Mouse (Mus musculus) testis, postnatal 14 days (tissue): ENCODE measurements around the gene Sh3gl1.

Source experiments
- DNase-seq: peaks from one replicate; pipeline ENCODE4 v3.0.0; 2021; ENCODE audit warnings: low spot score

The Sh3gl1 gene

GRCm38 (mm10) chr17:55996007-55996406 lies 40.4 kb downstream of the Sh3gl1 start:
- no peak for DNase-seq

- no peak for DNase-seq
Observed at GRCm38 (mm10) chr17:55990278-55990898, 46.0 kb downstream of the Sh3gl1 start.

- peak; percentile 76 for DNase-seq
Observed at GRCm38 (mm10) chr17:55986030-55986961, 50.1 kb downstream of the Sh3gl1 start, which contains the start of gene Fsd1. Gene Fsd1, plus strand, starts transcription at chr17:55986509.

- DNase-seq: no peak
Observed at GRCm38 (mm10) chr17:55977301-55977700, 59.1 kb downstream of the Sh3gl1 start.

- no peak for DNase-seq
Observed at GRCm38 (mm10) chr17:55976255-55976862, 60.1 kb downstream of the Sh3gl1 start.

- no peak for DNase-seq
Observed at GRCm38 (mm10) chr17:55971453-55971852, 65.0 kb downstream of the Sh3gl1 start.

GRCm38 (mm10) chr17:55969966-55970891 lies 66.2 kb downstream of the Sh3gl1 start, which contains the start of gene Shd:
Gene Shd, plus strand, starts transcription at chr17:55970467.
- no peak for DNase-seq

GRCm38 (mm10) chr17:55969560-55969959 lies 66.9 kb downstream of the Sh3gl1 start:
- no peak for DNase-seq

- no peak for DNase-seq
Observed at GRCm38 (mm10) chr17:55968210-55968609, 68.2 kb downstream of the Sh3gl1 start.

GRCm38 (mm10) chr17:55967186-55967585 lies 69.2 kb downstream of the Sh3gl1 start:
- DNase-seq: no peak
